8 mouse cellular contexts compared by ENCODE assay signal in the genomic region with DNA sequence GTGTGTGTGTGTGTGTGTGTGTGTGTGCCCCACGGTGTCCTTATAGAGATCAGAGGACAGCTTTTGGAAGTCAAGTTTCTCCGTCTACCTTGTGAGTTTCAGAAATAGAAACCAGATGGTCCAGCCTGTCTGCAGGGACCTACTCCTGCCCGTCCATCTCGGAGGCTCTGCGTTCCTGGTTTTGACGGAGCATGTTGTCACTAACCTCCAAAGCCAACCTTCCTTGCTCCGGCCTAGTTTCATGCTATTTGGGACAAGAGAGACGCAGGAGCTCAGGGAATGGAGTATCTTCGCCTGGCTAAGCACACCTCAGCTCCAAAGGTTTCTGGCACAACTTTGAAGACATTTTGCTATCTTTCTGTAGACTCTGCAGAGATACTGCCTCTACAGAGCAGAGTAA. TPM values are rescaled to one million over a fixed set of nuclear protein-coding genes. Genes with fewer than 3 reads are reported as not detected.
DNase-seq lines count a peak whose midpoint lies in the region; ATAC-seq and TF ChIP-seq lines count a peak whose summit lies in the region.

No protein-coding gene starts in this region.

- peak overlapping the region; percentile 93 for H3K27ac ChIP-seq in left cerebral cortex, adult 2 months
- peak overlapping the region; percentile 92 for H3K27ac ChIP-seq in limb, embryonic 14.5 days (replicated peaks; ENCODE audit: low read depth, low read length)

- TF ChIP-seq CTCF in left cerebral cortex, adult 2 months (IDR thresholded peaks at IDR 0.05), result no peak

- H3K36me3 ChIP-seq in limb, embryonic 14.5 days (ENCODE audit: control insufficient read depth, insufficient read depth, low read length), result no peaks in the 10 kb centered on the region

- H3K9me3 ChIP-seq in limb, embryonic 14.5 days (ENCODE audit: control insufficient read depth, low read length), result no peaks in the 10 kb centered on the region

- 0 out of 2 replicates have a peak, but pooled peaks have one; percentile 1 for ATAC-seq in granulocyte monocyte progenitor cell, adult 5-6 weeks (replicated peaks; ENCODE audit: poor library complexity, severe bottlenecking)
- ATAC-seq in limb, embryonic 14.5 days (ENCODE audit: low FRiP score, low read depth), result no peak
- ATAC-seq in activated CD4-positive, CD25-positive, alpha-beta regulatory T cell, adult 4 months, result no peak

- no peak overlapping the region for H3K4me3 ChIP-seq in left cerebral cortex, adult 2 months
- H3K4me3 ChIP-seq in limb, embryonic 14.5 days (replicated peaks; ENCODE audit: low read length), result peak overlapping the region; percentile 13

- peaks cover 35% of the 10 kb centered on the region for H3K4me1 ChIP-seq in limb, embryonic 14.5 days (ENCODE audit: control insufficient read depth, insufficient read depth, low read length)

- peak overlapping the region; percentile 35 for H3K4me2 ChIP-seq in limb, embryonic 14.5 days (replicated peaks; ENCODE audit: low read depth, low read length, severe bottlenecking)

- WGBS in limb, embryonic 14.5 days, result 9% methylated on average over 9 of the region's 9 CpGs

- H3K9ac ChIP-seq in limb, embryonic 14.5 days (ENCODE audit: low read depth, low read length, severe bottlenecking), result peak overlapping the region; percentile 8

- no peaks in the 10 kb centered on the region for H3K27me3 ChIP-seq in limb, embryonic 14.5 days (ENCODE audit: control insufficient read depth, insufficient read depth, low read length)

- intact Hi-C loops in left cerebral cortex, adult 2 months (cut with DNase I), result no loop called here
- intact Hi-C loops in left cerebral cortex, postnatal 10 days (cut with DNase I), result no loop called here

- TF ChIP-seq POLR2A in limb, embryonic 14.5 days (IDR thresholded peaks at IDR 0.05; ENCODE audit: borderline replicate concordance, extremely low read depth, insufficient read depth, insufficient read length), result no peak

- DNase-seq in left cerebral cortex, adult 2 months (ENCODE audit: extremely low spot score in 1 of 2, low spot score in 2 of 2), result no peak
- no peak for DNase-seq in left cerebral cortex, postnatal 10 days (ENCODE audit: extremely low spot score in 1 of 2, low spot score in 2 of 2)
- DNase-seq in cerebellum, adult 9-10 months, result peak; percentile 82
- no peak for DNase-seq in limb, embryonic 14.5 days (ENCODE audit: low spot score)
- DNase-seq in retina, postnatal 1 day, result peak; percentile 54
- no peak for DNase-seq in layer of hippocampus, adult 9-11 months

RNA-seq across cellular contexts. Expression of gene Chd2, which starts 54.2 kb away (rescaled TPM):
- total RNA-seq in left cerebral cortex, adult 2 months (2021), result 10 to 100 TPM; 57.4 to 60.3 TPM
- total RNA-seq in left cerebral cortex, postnatal 10 days (2021), result 10 to 100 TPM; 42.9 to 52.4 TPM
- 42.3 and 47.5 TPM in 2 replicates for total RNA-seq in granulocyte monocyte progenitor cell, adult 5-6 weeks (2014; fragmentation: Nextera tagmentation)
- 93.8 and 118 TPM in 2 replicates for total RNA-seq in granulocyte monocyte progenitor cell, adult 5-6 weeks (2017)
- polyA plus RNA-seq in limb, embryonic 14.5 days (2012; rRNA removed), result 55.6 and 61.7 TPM in 2 replicates
- 56.5 and 65.4 TPM in 2 replicates for polyA plus RNA-seq in limb, embryonic 14.5 days (2014; fragmentation: Nextera tagmentation; extraction: Ambion mirVana)
- 100 to 1,000 TPM; 136 to 151 TPM for polyA plus RNA-seq in activated CD4-positive, CD25-positive, alpha-beta regulatory T cell, adult 4 months (2017; shearing (Covaris generic))

Comparison
In these comparisons a context has a peak if more than half of its experiments do, and no peak if none do; other contexts are left out.
1. DNase-seq: peak in cerebellum, adult 9-10 months (single experiment) and retina, postnatal 1 day (single experiment); none in left cerebral cortex, adult 2 months (0 of 2), left cerebral cortex, postnatal 10 days (0 of 2), limb, embryonic 14.5 days (single experiment) and layer of hippocampus, adult 9-11 months (single experiment).